ENCODE assay signal across 8 mouse cellular contexts in genomic region chr15:86182646-86183045, GRCm38 (mm10). TPM values are rescaled to one million over a fixed set of nuclear protein-coding genes. Genes with fewer than 3 reads are reported as not detected.
DNase-seq lines count a peak whose midpoint lies in the region; ATAC-seq and TF ChIP-seq lines count a peak whose summit lies in the region.

No protein-coding gene starts in this region.

- H3K27me3 ChIP-seq in kidney, embryonic 14.5 days (ENCODE audit: control insufficient read depth, insufficient read depth, low read length): no peaks in the 10 kb centered on the region
- H3K27me3 ChIP-seq in heart, embryonic 13.5 days (replicated peaks): no peaks in the 10 kb centered on the region
- H3K27me3 ChIP-seq in limb, embryonic 14.5 days (ENCODE audit: control insufficient read depth, insufficient read depth, low read length): no peaks in the 10 kb centered on the region

- DNase-seq in kidney, postnatal 14 days: no peak
- DNase-seq in adipocyte (ENCODE audit: low spot score): peak; percentile 63
- DNase-seq in limb, embryonic 14.5 days (ENCODE audit: low spot score): peak; percentile 45
- no peak for DNase-seq in urinary bladder, postnatal 25 days (ENCODE audit: low spot score)
- no peak for DNase-seq in testis, postnatal 14 days (ENCODE audit: low spot score)

- no peak overlapping the region for H3K9ac ChIP-seq in kidney, embryonic 14.5 days (ENCODE audit: low read depth, low read length)
- H3K9ac ChIP-seq in heart, embryonic 13.5 days: peak overlapping the region; percentile 8; the same call in 1 of the 2 replicates
- no peak overlapping the region for H3K9ac ChIP-seq in limb, embryonic 14.5 days (ENCODE audit: low read depth, low read length, severe bottlenecking)

- H3K4me3 ChIP-seq in kidney, embryonic 14.5 days (ENCODE audit: low read length): no peak overlapping the region
- H3K4me3 ChIP-seq in heart, embryonic 13.5 days: no peak overlapping the region
- no peak overlapping the region for H3K4me3 ChIP-seq in limb, embryonic 14.5 days (replicated peaks; ENCODE audit: low read length)

- H3K9me3 ChIP-seq in kidney, embryonic 14.5 days (ENCODE audit: control insufficient read depth, low read length): no peaks in the 10 kb centered on the region
- H3K9me3 ChIP-seq in heart, embryonic 13.5 days: no peaks in the 10 kb centered on the region
- H3K9me3 ChIP-seq in limb, embryonic 14.5 days (ENCODE audit: control insufficient read depth, low read length): no peaks in the 10 kb centered on the region

- 68% methylated on average over 13 of the region's 13 CpGs for WGBS in kidney, embryonic 14.5 days
- 43% methylated on average over 13 of the region's 13 CpGs for WGBS in heart, embryonic 13.5 days
- WGBS in limb, embryonic 14.5 days: 48% methylated on average over 13 of the region's 13 CpGs

- H3K36me3 ChIP-seq in kidney, embryonic 14.5 days (ENCODE audit: control insufficient read depth, insufficient read depth, low read length): no peaks in the 10 kb centered on the region
- H3K36me3 ChIP-seq in heart, embryonic 13.5 days: no peaks in the 10 kb centered on the region
- H3K36me3 ChIP-seq in limb, embryonic 14.5 days (ENCODE audit: control insufficient read depth, insufficient read depth, low read length): no peaks in the 10 kb centered on the region

- H3K27ac ChIP-seq in kidney, embryonic 14.5 days (ENCODE audit: low read depth, low read length): peak overlapping the region; percentile 17; the same call in 1 of the 2 replicates
- H3K27ac ChIP-seq in heart, embryonic 13.5 days (replicated peaks): peak overlapping the region; percentile 75
- H3K27ac ChIP-seq in limb, embryonic 14.5 days (replicated peaks; ENCODE audit: low read depth, low read length): 0 out of 2 replicates have a peak overlapping the region, but pooled peaks have one; percentile 11

- peaks cover 22% of the 10 kb centered on the region for H3K4me1 ChIP-seq in kidney, embryonic 14.5 days (ENCODE audit: control insufficient read depth, insufficient read depth, low read length)
- peaks cover 50% of the 10 kb centered on the region for H3K4me1 ChIP-seq in heart, embryonic 13.5 days
- H3K4me1 ChIP-seq in limb, embryonic 14.5 days (ENCODE audit: control insufficient read depth, insufficient read depth, low read length): peaks cover 14% of the 10 kb centered on the region

- no peak for ATAC-seq in kidney, embryonic 14.5 days (ENCODE audit: low FRiP score, low TSS enrichment)
- ATAC-seq in heart, embryonic 13.5 days (ENCODE audit: extremely low read depth, insufficient number of reproducible peaks, low FRiP score, low TSS enrichment): no peak
- ATAC-seq in limb, embryonic 14.5 days (ENCODE audit: low FRiP score, low read depth): no peak
- peak; percentile 82 for ATAC-seq in neutrophil, adult 5-6 weeks (ENCODE audit: extremely low read depth, insufficient number of reproducible peaks, low FRiP score, poor library complexity, severe bottlenecking)

- H3K4me2 ChIP-seq in kidney, embryonic 14.5 days (replicated peaks; ENCODE audit: low read depth, low read length): no peak overlapping the region
- H3K4me2 ChIP-seq in heart, embryonic 13.5 days: peak overlapping the region; percentile 49
- 0 out of 2 replicates have a peak overlapping the region, but pooled peaks have one; percentile 16 for H3K4me2 ChIP-seq in limb, embryonic 14.5 days (replicated peaks; ENCODE audit: low read depth, low read length, severe bottlenecking)

- no peak for TF ChIP-seq POLR2A in limb, embryonic 14.5 days (IDR thresholded peaks at IDR 0.05; ENCODE audit: borderline replicate concordance, extremely low read depth, insufficient read depth, insufficient read length)

RNA-seq across cellular contexts. Expression of gene Cerk, which starts 3.3 kb away (rescaled TPM):
- 5.7 and 14.2 TPM in 2 replicates for polyA plus RNA-seq in kidney, embryonic 14.5 days (2014; fragmentation: Nextera tagmentation; extraction: Ambion mirVana)
- 12.4 and 13.2 TPM in 2 replicates for polyA plus RNA-seq in heart, embryonic 13.5 days (2015; fragmentation: Nextera tagmentation; extraction: Ambion mirVana)
- polyA plus RNA-seq in limb, embryonic 14.5 days (2012; rRNA removed): 20.4 and 23.3 TPM in 2 replicates
- polyA plus RNA-seq in limb, embryonic 14.5 days (2014; fragmentation: Nextera tagmentation; extraction: Ambion mirVana): 18.0 and 19.7 TPM in 2 replicates
- total RNA-seq in neutrophil, adult 5-6 weeks (2017): 114 and 127 TPM in 2 replicates

RNA-seq across cellular contexts. Expression of gene Tbc1d22a, which starts 31.6 kb away (rescaled TPM):
- polyA plus RNA-seq in kidney, embryonic 14.5 days (2014; fragmentation: Nextera tagmentation; extraction: Ambion mirVana): 6.5 and 11.1 TPM in 2 replicates
- 8.8 and 9.1 TPM in 2 replicates for polyA plus RNA-seq in heart, embryonic 13.5 days (2015; fragmentation: Nextera tagmentation; extraction: Ambion mirVana)
- 15.5 and 21.3 TPM in 2 replicates for polyA plus RNA-seq in limb, embryonic 14.5 days (2012; rRNA removed)
- 8.7 and 10.3 TPM in 2 replicates for polyA plus RNA-seq in limb, embryonic 14.5 days (2014; fragmentation: Nextera tagmentation; extraction: Ambion mirVana)
- 23.2 and 38.2 TPM in 2 replicates for total RNA-seq in neutrophil, adult 5-6 weeks (2017)

Comparison
In these comparisons a context has a peak if more than half of its experiments do, and no peak if none do; other contexts are left out.
1. H3K27ac ChIP-seq: peak in every context shown above with its lines; median percentile 75 in heart, embryonic 13.5 days; 17 in kidney, embryonic 14.5 days; 11 in limb, embryonic 14.5 days.
2. DNase-seq: peak in adipocyte (single experiment) and limb, embryonic 14.5 days (single experiment); none in kidney, postnatal 14 days (single experiment), urinary bladder, postnatal 25 days (single experiment) and testis, postnatal 14 days (single experiment).